Mouse (Mus musculus): ENCODE results near the gene Ccdc155.
"Not testable (repeated sequence)": the region's sequence is repeated elsewhere in the genome, so short reads cannot be mapped to it uniquely, and the experiment has no call there.

The Ccdc155 gene

DNA sequence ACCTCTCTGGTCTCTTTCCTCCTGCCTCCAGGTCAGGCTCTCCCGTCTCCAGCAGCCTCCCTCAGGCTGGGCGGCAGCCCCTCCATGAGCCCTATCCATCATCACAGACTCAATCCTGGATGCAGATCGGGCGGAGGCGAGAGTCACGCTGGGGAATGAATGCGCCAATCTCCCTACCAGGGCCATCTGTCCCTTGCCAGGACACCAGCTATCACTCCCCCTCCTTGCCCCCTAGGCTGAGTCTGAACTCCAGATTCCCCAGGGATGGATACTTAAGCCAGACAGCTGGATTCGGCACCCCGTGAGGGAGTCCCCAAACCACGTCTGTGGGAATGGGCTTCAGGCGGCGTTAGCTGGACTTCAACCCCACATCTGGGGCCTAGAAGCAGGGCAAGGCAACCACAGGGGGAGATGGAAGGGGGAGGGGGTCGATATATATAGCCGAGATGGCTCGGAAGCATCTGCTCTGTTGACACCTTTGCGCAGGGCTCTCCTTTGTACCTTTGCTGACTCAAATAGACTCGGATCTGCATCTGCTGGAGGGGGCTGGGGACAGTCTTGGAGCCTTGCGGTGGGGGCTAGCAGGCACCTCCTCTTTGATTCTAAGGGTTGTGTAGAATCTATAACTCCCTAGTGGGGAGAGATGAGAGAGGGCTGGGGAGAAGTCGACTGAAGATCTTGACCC lies 36.8 kb downstream of the Ccdc155 start:
- intact Hi-C loops (cut with DNase I) = no loop called here

DNA sequence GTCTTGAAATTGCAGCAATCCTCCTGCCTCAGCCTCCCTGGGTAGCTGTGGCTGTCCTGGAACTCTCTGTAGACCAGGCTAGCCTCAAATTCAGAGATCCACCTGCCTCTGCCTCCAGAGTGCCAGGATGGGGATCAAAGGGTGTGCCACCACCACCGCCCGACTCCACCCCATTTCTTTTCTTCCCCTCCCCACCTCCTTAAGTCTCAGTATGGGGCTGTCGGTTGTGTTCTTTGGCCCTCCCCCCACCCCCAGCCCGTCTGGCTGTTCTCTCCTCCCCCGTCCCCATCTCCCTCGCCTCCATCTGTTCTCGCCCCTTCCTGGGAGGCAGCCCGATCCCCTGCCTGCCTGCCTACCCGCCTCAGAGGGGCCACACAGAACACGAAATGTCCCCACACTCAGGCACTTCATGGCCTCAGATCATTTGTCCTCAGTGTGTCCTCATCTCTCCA lies 37.7 kb downstream of the Ccdc155 start:
- intact Hi-C loops (cut with DNase I) = no loop called here

DNA sequence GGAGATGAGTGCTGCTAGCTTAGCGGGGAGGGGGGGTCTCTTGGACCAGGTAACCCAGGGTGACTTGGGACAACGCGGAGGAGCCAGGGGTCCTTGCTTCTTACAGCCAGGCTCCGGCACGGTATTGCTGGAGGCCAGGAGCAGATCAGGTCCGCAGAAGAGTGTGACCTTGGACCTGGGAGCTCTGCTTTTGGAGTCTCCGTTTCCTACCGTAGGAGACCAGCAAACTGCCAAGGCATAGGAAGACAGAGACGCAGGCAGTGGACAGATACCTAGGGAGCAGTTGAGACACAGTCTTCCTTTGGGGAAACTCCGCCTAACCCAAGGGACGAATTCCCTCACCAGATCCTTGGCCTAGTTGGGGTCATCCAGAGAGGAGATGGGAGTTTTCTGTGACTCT lies 39.0 kb downstream of the Ccdc155 start:
- intact Hi-C loops (cut with DNase I) = no loop called here

DNA sequence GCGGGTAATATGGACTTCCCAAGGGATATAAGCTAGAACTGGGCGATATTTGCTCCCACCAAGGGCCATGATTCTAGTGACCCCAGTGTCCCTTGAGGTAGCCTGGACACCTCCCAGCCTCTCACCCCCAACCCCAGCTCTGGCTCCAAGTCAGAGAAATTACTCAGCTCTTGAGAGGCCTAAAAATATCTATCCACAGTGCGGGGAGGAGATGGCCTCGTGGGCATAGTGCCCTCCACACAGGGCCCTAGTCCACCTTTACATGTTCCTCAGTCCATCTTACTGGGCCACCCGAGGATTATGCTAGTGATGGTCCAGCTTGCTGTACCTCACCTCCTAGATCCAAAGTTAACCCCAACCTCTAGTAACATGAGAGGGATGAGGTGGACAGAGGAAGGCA lies 39.9 kb downstream of the Ccdc155 start:
- intact Hi-C loops (cut with DNase I) = no loop called here

DNA sequence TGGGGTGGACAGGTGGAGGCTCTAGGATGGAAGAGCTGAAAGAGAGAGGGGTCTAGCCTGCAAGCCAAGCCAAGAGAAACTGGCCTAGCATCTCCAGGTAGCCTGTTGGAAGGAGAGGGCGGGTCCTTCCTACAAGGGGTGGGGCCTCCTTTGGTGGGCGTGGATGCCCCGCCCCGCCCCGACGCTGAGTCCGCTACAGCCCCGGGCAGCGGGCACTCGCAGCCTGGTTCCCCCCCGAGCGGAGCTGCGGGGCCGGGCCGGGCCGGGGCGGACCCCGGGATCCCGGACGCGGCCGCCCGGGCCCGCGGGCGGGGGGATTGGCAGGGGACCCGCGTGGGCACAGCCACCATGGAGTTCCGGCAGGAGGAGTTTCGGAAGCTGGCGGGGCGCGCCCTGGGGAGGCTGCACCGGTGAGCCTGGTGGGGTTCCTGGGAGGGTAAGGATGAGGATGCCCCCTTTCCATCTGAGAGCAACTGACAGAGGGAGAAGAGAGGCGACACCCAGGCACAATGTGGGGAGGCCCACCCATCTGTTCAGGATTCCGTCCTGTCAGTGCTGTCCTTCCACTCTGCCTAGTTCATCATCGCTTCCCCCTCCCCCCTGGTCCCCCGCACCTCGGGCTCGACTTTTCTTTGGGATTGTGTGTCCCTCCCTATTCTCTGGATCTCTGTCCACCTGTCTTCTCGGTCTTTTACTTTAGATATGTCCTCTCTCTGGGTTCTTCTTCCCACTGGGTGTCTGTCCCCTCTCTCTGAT lies 40.8 kb downstream of the Ccdc155 start, which contains the start of gene Slc17a7:
Gene Slc17a7 (plus strand): TSS at position 215 of the 756 bp plus-strand sequence.
- intact Hi-C loops (cut with DNase I) = loop anchor here (2.0 kb wide), 1 partner anchor 37 kb away; no protein-coding TSS in a partner anchor

DNA sequence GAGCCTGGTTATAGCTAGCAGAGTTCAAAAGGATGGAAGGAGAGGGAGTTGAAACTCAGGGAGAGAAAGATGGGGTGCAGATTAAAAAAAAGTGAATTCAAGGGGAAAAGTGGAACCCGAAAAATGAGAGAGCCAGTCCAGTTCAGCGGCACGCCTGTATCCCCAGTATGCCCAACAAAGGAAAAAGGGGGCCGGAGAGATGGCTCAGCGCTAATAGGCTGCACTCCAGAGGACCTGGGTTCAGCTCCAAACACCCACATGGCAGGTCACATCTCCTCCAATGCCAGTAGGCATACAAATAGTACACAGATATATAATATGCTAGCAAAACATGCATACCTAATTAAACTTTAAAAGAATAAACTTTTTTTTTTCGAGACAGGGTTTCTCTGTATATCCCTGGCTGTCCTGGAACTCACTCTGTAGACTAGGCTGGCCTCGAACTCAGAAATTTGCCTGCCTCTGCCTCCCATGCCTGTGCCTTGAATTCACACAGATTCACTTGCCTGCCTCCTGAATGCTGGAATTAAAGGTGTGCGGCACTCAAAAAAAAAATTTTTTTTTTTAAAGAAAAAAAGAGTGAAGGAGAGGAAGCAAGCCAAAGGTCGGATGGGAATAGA lies 41.6 kb downstream of the Ccdc155 start:
- intact Hi-C loops (cut with DNase I) = loop anchor here (2.0 kb wide), 1 partner anchor 38 kb away; no protein-coding TSS in a partner anchor

DNA sequence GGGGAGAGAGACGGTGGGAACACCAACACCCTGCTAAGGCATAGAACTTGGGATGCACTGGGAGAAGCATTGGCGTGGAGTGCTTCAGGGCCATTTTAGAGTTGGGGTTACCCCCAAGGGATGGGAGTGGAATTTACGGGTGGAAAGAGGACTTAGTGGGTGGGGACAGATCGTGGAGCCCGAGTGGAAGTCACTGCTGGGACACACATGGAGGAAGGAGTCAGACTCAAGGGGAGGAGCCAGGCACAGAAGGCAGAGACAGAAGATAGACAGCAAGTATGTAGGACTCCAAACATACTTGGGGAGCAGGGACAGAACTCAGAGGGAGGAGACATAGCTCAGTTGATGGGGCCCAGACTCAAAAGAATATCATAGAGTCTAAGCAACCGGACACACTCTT lies 42.1 kb downstream of the Ccdc155 start:
- intact Hi-C loops (cut with DNase I) = loop anchor here (2.0 kb wide), 1 partner anchor 38 kb away; no protein-coding TSS in a partner anchor

DNA sequence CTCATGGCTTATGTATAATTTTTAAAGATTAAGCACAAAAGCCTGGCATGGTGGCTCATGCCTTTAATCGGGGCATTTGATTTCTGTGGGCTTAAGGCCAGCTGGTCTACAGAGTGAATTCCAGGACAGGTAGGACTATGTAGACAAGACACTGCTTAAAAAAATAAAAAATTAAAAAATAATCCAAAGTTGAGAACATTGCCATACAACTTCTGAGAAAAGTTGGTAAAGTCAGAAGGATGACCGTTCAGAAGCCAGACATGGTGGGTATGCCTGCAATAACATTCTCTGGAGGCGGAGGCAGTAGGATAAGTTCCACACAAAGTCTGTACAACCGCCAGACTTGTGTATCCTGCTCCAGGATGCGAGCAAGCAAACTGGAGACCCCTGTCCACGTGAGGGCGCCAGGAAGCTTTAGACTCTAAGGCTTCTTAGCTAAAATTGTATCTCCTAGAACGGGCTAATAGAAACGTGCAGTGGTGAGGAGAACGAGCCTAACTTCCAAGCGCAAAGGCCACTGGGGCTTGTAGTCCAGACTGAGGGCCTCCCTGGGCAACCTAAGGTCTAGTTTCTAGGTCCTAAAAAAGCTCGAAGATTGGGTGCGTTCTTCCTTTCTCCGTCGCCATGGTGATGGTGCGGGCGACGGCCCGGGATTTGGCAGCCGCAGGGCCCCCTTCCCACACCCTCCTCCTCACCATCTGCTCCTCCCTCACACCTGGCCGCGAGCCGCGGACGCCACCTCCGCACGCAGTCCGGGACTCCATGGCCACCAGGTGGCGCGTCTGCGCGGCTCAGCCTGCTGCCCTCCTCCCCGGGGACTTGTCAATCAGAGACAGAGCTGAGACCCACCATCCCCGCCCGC lies 42.8 kb downstream of the Ccdc155 start:
- intact Hi-C loops (cut with DNase I) = loop anchor here (2.0 kb wide), 1 partner anchor 39 kb away; no protein-coding TSS in a partner anchor

DNA sequence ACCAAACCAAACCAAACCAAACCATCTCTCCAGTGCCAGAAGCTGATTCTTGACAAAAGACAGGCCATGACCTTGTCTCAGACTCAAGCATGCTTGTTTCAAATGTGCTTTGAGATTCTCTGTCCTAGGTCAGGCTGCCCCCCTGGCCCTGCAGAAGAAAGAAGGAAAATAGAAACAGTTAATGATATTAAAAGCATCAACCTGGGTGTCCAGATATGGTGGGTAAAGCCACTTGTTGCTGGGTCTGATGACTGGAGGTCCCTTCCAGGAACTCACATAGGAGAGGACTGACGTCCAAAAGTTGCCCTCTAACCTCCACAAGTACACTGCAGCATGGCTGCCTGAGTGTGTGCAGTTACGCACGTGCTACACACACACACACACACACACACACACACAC lies 43.8 kb downstream of the Ccdc155 start:
- intact Hi-C loops (cut with DNase I) = no loop called here

DNA sequence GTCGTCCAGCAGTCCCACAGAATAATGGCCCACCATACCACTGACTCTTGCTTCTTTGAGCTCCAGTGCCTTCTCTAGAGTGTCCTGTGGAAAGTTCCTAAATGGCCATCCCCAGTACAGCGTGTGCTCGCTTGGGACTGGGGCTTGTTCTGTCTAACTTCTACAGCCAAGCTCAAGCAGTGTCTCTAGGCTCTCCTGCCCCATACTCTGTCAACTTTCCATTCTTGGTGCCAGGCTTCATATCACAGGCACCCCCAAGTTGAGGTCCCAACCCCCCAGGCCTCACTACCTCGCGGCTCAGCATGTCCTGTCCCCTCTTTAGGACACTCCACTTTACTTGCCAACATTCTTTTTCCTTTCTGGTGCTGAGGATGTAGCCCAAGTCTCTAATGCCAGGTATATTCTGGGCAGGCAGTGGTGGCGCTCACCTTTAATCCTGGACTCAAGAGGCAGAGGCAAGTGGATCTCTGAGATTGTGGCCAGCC lies 44.3 kb downstream of the Ccdc155 start:
- intact Hi-C loops (cut with DNase I) = no loop called here

DNA sequence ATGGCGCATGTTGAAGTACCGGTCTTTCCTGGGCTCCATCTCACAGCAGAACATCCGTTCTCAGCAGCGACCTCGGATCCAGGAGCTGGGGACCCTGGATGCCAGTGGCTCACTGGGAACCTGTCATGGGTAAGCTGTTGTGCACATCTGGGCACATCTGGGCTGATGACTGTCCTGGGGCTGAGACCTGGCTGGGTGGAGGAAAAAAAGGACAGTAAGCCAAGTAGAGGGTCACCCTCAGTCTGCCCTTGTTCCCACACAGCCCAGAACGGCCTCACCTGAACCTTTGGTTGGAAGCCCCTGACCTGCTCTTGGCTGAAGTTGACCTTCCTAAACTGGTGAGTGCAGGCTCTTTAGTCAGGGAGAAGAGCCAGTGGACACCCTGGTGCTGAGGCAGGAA lies 45.7 kb downstream of the Ccdc155 start:
- intact Hi-C loops (cut with DNase I) = no loop called here

DNA sequence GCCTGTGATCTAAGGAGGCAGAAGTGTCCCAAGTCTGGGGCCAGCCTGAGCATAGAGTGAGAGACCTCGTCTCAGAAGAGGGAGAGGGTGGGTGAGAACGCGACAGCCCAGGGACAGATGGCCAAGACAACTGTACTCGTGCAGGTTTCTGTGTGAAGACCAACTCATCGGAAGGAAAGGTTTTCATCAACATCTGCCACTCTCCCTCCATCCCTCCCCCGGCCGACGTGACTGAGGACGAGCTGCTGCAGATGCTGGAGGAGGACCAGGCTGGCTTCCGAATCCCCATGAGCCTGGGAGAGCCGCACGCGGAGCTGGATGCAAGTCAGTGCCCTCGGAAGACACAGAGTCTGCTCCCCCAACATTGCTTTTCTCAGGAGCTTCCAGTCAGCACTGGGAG lies 47.2 kb downstream of the Ccdc155 start:
- intact Hi-C loops (cut with DNase I) = no loop called here

DNA sequence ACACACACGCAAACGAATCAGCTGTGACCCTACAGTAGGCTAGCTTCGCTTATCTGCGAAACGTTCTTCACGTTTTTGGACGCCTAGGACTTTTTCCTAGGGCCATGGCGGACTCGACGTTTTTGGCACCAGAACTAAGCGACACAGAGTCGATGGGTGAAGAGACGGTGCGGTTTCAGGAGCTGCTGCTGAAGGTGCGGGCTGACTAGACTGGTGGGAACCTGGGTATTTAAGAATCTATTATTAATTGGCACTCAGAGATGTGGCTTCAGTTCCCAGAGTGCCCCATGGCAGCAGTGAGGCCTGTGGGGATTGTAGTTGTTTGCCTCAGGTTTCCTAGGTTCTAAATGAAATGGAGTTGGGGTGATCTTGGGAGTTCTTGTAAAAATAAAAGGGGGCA lies 48.5 kb downstream of the Ccdc155 start:
- intact Hi-C loops (cut with DNase I) = no loop called here

DNA sequence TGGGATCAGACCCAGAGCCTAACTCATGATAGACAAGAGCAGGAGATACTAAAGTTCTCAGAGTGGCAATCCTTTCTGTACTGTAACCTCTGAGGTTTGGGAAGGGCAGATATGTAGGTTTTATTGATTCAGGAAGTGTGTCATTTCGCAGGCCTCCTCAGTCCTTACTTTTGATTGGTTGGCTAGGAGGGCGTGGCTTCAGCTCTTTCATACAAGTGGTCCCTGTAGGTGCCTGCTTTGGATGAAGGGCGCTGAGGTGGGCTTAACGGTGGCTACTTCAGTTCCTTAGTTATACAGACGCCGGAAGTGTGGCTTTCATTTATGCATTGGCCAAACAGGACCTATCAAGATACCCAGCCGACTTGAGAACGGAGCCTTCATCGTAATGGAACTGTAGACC lies 49.1 kb downstream of the Ccdc155 start:
- intact Hi-C loops (cut with DNase I) = no loop called here

DNA sequence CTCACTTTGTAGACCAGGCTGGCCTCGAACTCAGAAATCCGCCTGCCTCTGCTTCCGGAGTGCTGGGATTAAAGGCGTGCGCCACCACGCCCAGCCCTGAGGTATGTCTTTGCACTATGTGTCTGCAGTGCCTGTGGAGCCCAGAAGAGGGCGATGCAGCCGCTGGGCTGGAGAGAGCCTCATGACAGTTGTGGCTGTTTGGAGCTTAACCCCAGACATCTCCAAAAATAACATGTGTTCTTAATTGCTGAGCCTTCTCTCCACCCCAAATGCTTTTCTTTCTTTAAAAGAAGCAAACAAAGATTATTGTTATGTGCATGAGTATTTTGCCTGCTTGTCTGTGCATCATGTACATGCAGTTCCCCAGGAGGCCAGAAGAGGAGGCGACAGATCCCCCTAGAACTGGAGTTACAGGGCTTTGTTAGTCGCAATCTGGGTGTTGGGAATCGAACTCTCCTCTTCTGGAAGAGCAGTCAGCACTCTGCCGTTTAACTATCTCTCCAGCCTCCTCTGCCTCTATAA lies 49.6 kb downstream of the Ccdc155 start:
- intact Hi-C loops (cut with DNase I) = no loop called here

DNA sequence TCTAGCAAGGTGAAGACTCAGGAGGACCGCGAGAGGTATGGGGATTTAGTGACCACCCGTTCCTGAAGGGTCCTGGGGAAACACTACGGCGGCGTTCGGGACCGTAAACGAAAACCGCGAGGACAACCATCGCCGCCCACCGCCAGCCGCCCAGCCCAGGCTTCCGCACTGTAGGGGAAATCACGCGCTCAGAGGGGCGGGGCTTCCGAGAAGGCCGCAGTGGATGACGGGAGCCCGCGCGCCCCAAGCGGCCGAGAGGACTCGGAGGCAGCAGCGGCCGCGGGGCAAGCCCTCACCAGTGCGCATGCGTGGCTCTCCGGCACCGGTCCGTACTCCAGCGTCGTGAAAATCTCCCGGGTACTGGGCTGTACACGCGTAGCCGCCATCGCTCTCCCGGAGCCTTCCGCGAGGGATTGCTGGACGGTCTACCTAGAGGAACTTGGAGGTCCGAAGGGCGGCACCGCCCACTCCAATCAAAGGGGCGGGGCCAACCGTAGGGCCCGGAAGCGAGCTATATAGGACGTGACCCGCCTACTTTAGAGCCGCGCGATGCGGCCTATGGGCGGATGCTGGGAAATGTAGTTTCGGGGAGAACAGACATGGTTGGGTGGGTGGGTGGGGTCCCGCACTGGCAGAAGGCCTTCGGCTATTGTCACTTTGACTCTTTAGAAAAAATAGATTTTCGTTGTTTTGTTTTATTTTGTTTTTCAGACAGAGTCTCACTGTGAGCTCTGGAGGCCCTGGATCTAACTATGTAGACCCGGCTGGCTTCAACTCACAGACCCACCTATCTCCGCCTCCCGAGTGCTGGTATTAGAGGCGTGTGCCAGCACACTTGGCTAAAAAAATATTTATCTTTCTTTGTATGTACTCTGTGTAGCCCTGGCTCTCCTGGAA lies 50.3 kb downstream of the Ccdc155 start, which contains the start of the genes Pih1d1 and Aldh16a1:
Gene Pih1d1 (plus strand): TSS at position 208 of the 897 bp plus-strand sequence.
Gene Aldh16a1 (minus strand): TSS at position 489 of the 897 bp plus-strand sequence.
- intact Hi-C loops (cut with DNase I) = no loop called here

DNA sequence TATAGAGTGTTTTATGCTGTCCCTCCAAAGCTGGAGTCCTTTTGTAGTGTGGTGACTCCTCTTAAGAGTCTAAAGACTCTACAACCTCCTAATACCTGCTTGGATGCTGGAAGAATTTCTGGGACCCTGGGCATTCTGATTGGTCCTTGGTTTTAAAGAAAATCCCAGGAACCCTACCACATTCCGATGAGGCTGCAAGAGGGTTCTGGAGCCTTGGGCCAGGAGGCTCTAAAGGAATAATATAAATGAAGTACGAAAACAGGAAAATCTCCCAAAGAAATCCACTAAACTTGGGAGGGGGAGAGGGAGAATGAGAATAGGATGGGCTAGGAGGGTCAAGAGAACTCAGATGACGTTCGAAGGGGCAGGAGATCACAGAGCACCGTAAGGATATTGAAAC lies 51.1 kb downstream of the Ccdc155 start:
- intact Hi-C loops (cut with DNase I) = no loop called here

DNA sequence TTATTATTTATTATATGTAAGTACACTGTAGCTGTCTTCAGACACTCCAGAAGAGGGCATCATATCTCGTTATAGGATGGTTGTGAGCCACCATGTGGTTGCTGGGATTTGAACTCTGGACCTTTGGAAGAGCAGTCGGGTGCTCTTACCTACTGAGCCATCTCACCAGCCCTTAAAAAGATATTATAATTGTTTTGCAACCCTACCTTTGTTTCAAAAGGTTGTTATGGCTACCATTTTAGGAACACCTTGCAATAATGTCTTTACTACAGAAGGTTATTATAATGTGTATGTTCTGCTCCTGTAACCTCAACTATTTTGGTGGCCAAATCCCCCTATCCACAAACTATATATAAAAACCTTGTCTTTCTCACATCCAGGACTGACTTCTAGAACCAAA lies 51.6 kb downstream of the Ccdc155 start:
- intact Hi-C loops (cut with DNase I) = not testable (repeated sequence)

DNA sequence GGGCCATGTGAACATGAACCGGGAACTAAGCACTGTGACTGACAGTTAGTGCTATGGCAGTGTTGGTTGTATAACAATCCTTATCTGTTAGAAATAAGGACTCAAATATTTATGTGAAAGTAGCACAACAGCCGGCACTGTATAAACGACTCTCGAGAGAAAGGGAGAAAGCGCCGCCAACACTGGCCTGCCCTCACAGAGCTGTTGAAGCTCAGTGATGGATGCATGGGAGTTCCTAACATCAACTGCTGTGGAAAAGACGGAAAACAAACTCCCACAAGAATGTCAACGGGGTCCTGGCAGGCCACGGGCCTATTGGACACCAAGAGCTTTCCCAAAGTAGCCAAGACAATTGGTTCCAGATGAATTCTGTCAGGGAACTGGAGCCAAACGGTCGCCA lies 53.4 kb downstream of the Ccdc155 start:
- intact Hi-C loops (cut with DNase I) = no loop called here
